Mouse (Mus musculus) right cerebral cortex, postnatal 10 days (tissue): ENCODE measurements at regions not wholly inside any gene's neighbourhood (a gene's known extent, or its start where the extent isn't known, plus 50 kb on each side); places are given as distances from the start of the nearest gene placed in this dataset.

Experiments
- DNase-seq, 2 experiments: peaks; one replicate each; pipeline ENCODE4 v3.0.0; 2021; ENCODE audit warnings: low spot score in 2 of 2

GRCm38 (mm10) chr17:7633382-7634290 is 193.5 kb downstream of the Fndc1 start:
- DNase-seq = no peak

GRCm38 (mm10) chr17:7625746-7626145 is 201.4 kb downstream of the Fndc1 start:
- no peak for DNase-seq

- DNase-seq = no peak
Measured at GRCm38 (mm10) chr17:7623392-7623791, 203.7 kb downstream of the Fndc1 start.

GRCm38 (mm10) chr17:7621262-7621661 is 205.8 kb downstream of the Fndc1 start:
- no peak for DNase-seq

GRCm38 (mm10) chr17:7620166-7620565 is 206.9 kb downstream of the Fndc1 start:
- DNase-seq = no peak

GRCm38 (mm10) chr17:7619641-7620040 is 207.5 kb downstream of the Fndc1 start:
- DNase-seq = no peak

DNA sequence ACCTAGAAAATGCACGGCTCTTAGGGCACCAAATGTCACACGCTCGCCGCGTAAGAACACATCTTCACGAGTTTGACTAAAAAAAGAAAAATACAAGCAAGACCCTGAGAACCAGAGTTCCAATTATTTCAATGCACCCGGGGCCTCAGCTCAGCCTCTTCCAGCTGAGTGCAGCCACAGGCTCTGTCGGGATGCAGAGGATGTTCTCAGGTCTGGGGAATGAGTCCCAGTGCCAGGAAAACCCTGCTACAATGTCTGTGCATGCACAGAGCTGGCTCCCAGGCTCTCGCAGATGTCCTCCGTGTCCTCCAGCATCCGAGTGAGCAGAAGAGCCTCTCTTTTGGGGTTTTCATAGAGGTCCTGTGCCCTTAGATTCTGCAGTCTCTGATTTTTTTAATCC is 219.1 kb downstream of the Fndc1 start:
- DNase-seq = peak in 1 of 2 experiments; percentile 26

- DNase-seq = no peak
Measured at GRCm38 (mm10) chr17:7607431-7607830, 219.7 kb downstream of the Fndc1 start.

- DNase-seq = no peak
Measured at GRCm38 (mm10) chr17:7604813-7605504, 219.7 kb upstream of the Unc93a2 start.

- no peak for DNase-seq
Measured at GRCm38 (mm10) chr17:7604096-7604495, 218.8 kb upstream of the Unc93a2 start.

DNA sequence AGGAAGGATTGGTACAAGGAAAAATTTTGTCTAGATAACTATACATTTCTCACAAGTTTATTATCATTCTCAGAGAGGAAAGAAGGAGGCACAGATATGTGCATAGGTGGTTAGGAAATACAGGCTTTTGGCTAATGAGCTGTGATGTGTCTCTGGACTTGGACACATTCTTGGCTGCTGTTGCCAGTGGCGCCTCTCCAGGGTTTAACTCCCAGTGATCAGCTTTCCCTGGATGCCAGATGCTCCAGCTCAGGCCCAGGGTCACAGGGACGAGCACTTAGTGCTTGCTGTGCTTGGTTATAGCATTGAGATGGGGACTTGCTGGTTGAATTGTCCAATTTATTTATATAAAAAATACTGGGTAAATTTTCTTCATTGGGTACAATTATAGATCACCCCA is 215.3 kb upstream of the Unc93a2 start:
- peak in 1 of 2 experiments; percentile 27 for DNase-seq

DNA sequence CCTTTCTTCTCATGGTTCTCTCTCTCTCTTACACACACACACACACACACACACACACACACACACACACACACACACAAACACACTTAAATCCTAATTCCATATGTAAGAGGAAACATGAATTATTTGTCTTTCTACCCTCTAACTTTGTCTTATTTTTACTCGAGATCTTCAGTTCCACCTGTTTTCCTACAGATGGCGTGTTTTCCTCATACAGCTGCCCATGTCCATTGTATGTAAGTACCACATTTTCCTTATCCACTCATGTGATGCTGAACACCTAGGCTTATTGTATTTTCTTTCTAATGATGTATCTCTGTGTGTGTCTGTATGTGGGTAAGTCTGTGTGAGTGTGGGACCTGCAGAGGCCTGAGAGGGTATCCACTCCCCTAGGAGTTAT is 212.2 kb upstream of the Unc93a2 start:
- DNase-seq = no peak

- no peak for DNase-seq
Measured at GRCm38 (mm10) chr17:7594801-7595200, 209.5 kb upstream of the Unc93a2 start.

DNA sequence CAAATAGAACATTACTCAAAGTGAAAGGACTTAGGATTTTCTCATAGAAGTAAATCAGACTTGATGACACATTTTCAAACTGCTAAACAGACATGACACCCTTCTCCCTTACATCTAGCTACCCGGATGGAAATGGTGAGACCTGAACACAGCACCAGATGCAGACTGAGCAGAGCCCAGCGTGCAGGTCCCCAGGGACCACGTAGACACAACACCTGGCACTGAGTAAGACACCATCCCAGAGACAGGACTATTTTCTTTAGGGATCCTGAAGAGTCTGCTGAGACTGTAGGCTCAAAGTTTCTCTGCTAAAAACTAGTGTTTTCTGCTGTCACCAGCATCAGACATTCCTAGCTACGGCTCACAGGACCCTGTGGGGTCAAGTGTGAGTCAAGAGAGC is 207.2 kb upstream of the Unc93a2 start:
- no peak for DNase-seq

DNA sequence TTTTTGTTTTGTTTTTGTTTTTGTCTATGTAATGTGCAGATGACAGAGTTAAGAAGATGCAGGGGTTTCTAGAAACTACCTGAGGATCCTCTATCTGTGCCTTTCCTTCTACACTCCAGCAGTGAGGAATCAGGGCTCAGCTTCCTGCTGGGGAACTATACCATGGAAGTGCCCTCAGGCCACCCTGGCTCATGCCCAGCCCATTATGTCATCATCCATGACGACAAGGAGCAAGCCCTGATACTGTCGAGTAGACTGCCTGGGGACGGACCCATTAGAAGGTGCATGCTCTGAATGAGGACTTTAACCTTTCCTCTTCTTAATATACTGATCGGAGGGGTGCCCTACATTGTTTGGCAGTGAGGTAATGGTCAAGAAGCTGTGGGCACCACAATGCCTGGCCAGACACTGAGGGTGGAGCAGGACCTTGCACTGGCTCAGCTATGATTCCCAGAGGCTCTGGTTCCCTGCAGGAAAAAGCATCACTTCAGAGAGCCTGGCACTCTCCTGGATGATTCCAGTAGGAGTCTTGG is 197.7 kb upstream of the Unc93a2 start:
- DNase-seq = no peak

- no peak for DNase-seq
Measured at GRCm38 (mm10) chr17:7579031-7579430, 193.8 kb upstream of the Unc93a2 start.

DNA sequence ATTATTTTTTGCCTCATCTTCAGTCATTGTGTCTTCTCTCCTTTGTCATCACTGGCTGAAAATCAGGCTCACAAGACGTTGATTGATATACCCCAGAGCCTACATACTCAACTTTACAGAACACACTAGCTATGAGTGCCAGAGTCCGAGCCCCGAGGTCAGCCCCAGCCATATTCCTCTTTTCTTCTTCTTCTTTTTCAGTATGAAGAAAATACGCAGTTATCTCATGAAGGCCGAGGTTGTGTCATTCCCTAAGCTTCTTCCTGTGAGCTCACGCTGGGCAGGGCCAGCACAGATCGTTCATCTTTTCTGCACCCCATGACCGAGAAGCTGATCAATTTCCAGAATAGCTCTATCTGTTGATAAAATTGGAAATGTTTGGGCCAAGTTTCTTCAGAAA is 192.7 kb upstream of the Unc93a2 start:
- no peak for DNase-seq

DNA sequence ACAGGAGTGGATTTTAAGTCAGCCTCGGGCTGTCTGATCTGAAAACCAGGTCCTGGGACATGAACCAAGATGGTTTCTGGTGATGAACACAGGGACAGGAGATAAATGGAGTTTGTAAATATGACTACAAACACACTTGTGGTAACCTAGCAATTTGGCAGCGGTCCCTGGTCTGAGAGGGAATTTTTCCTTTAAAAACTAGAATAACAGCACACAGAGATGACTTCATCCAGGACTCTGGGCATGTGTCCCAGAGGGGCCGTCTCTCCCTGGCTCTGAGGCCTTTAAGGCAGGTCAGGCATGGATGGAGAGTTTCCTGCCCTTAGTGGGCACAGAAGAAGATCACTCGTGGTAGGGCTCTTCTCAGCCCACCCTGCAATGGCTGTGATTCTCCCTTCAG is 192.0 kb upstream of the Unc93a2 start:
- peak; percentile 61 to 63 for DNase-seq

GRCm38 (mm10) chr17:7571481-7571880 is 186.2 kb upstream of the Unc93a2 start:
- DNase-seq = no peak

- no peak for DNase-seq
Measured at GRCm38 (mm10) chr17:7568482-7568881, 183.2 kb upstream of the Unc93a2 start.

- DNase-seq = no peak
Measured at GRCm38 (mm10) chr17:7565771-7566170, 180.5 kb upstream of the Unc93a2 start.

GRCm38 (mm10) chr17:7562940-7563339 is 177.7 kb upstream of the Unc93a2 start:
- no peak for DNase-seq

GRCm38 (mm10) chr17:7548456-7548855 is 163.2 kb upstream of the Unc93a2 start:
- DNase-seq = peak; percentile 16 to 30
